ENCODE assay signal across 31 mouse cellular contexts in genomic region chr6:92025252-92025651, GRCm38 (mm10).
"Had no signal": no experiment of that assay in that cellular context is flagged by ENCODE, and none has a peak within 500 bp of the region (broad histone marks: within the 10 kb centered on the region; RNA-seq: fewer than 3 reads in every experiment).

No protein-coding gene starts in this region.

- H3K27ac ChIP-seq: embryonic facial prominence, embryonic 10.5 days; embryonic facial prominence, embryonic 12.5 days; embryonic facial prominence, embryonic 13.5 days; embryonic facial prominence, embryonic 15.5 days; forebrain, embryonic 10.5 days; forebrain, embryonic 12.5 days; forebrain, embryonic 13.5 days; forebrain, embryonic 15.5 days; heart, adult 2 months; heart, embryonic 10.5 days had no signal

- H3K9ac ChIP-seq: embryonic facial prominence, embryonic 12.5 days; embryonic facial prominence, embryonic 13.5 days; embryonic facial prominence, embryonic 15.5 days; forebrain, embryonic 12.5 days; forebrain, embryonic 13.5 days; forebrain, embryonic 15.5 days; forebrain, postnatal 0 days; heart, embryonic 12.5 days had no signal

- H3K4me2 ChIP-seq: embryonic facial prominence, embryonic 12.5 days; embryonic facial prominence, embryonic 13.5 days; embryonic facial prominence, embryonic 15.5 days; forebrain, embryonic 12.5 days; forebrain, embryonic 13.5 days; forebrain, embryonic 15.5 days; heart, embryonic 11.5 days; heart, embryonic 12.5 days had no signal

- H3K9me3 ChIP-seq: embryonic facial prominence, embryonic 10.5 days; embryonic facial prominence, embryonic 12.5 days; embryonic facial prominence, embryonic 13.5 days; embryonic facial prominence, embryonic 15.5 days; forebrain, embryonic 10.5 days; forebrain, embryonic 12.5 days; forebrain, embryonic 13.5 days; forebrain, embryonic 15.5 days; heart, embryonic 10.5 days; heart, embryonic 12.5 days had no signal

- H3K4me3 ChIP-seq: embryonic facial prominence, embryonic 10.5 days; embryonic facial prominence, embryonic 12.5 days; embryonic facial prominence, embryonic 13.5 days; embryonic facial prominence, embryonic 15.5 days; erythroblast, embryonic 14.5 days; forebrain, embryonic 10.5 days; forebrain, embryonic 12.5 days; forebrain, embryonic 13.5 days; forebrain, embryonic 15.5 days; gastrocnemius, adult 2 months; heart, adult 2 months; heart, embryonic 10.5 days; heart, embryonic 12.5 days had no signal

- H3K36me3 ChIP-seq: embryonic facial prominence, embryonic 10.5 days; embryonic facial prominence, embryonic 12.5 days; embryonic facial prominence, embryonic 13.5 days; embryonic facial prominence, embryonic 15.5 days; forebrain, embryonic 10.5 days; forebrain, embryonic 12.5 days; forebrain, embryonic 15.5 days had no signal

- H3K4me1 ChIP-seq: embryonic facial prominence, embryonic 12.5 days; embryonic facial prominence, embryonic 13.5 days; forebrain, embryonic 10.5 days; forebrain, embryonic 12.5 days; forebrain, embryonic 13.5 days; forebrain, embryonic 15.5 days had no signal

- H3K27me3 ChIP-seq: embryonic facial prominence, embryonic 12.5 days; embryonic facial prominence, embryonic 13.5 days; embryonic facial prominence, embryonic 15.5 days; forebrain, embryonic 12.5 days; forebrain, embryonic 13.5 days; forebrain, embryonic 15.5 days had no signal

- DNase-seq: cerebellum, adult 8-10 months; cerebellum, adult 9-10 months; cerebellum, adult 9-11 months; cerebellum, postnatal 10 days; cerebellum, postnatal 14 days; cerebellum, postnatal 25 days; cerebellum, postnatal 36 days; embryo, embryonic 11 days; forebrain, postnatal 0 days; gastrocnemius, adult 2 months; gastrocnemius, postnatal 10 days; gastrocnemius, postnatal 14 days; gastrocnemius, postnatal 25 days; gastrocnemius, postnatal 36 days; heart, adult 11 months; heart, adult 18-20 months; heart, adult 2 months had no signal

- ATAC-seq: forebrain, embryonic 13.5 days; forebrain, embryonic 14.5 days; forebrain, embryonic 15.5 days; forebrain, embryonic 16.5 days; forebrain, postnatal 0 days had no signal
